Mouse (Mus musculus): ENCODE measurements around the gene Msmp.
"Not testable (repeated sequence)": the region's sequence is repeated elsewhere in the genome, so short reads cannot be mapped to it uniquely, and the experiment has no call there.

The Msmp gene

GRCm38 (mm10) chr4:43584444-43585416 lies at the start of gene Msmp:
TSS of gene Msmp (minus strand) at chr4:43584494.
- no peak for DNase-seq

- DNase-seq, result no peak
Observed at GRCm38 (mm10) chr4:43633736-43634135, 49.4 kb upstream of the Msmp start.

- DNase-seq, result no peak
Observed at GRCm38 (mm10) chr4:43633296-43633695, 49.0 kb upstream of the Msmp start.

GRCm38 (mm10) chr4:43631956-43632920 lies 47.9 kb upstream of the Msmp start:
- peak; percentile 53 to 69 for DNase-seq

GRCm38 (mm10) chr4:43631046-43631955 lies 47.0 kb upstream of the Msmp start, which contains the start of gene Npr2:
TSS of gene Npr2 (plus strand) at chr4:43631935.
- DNase-seq, result peak; percentile 65 to 78

- peak in 1 of 2 experiments; percentile 13 for DNase-seq
Observed at GRCm38 (mm10) chr4:43630671-43631045, 46.4 kb upstream of the Msmp start.

GRCm38 (mm10) chr4:43630030-43630581 lies 45.8 kb upstream of the Msmp start:
- DNase-seq, result peak; percentile 90 to 91

- peak; percentile 48 to 54 for DNase-seq
Observed at GRCm38 (mm10) chr4:43629106-43629817, 45.0 kb upstream of the Msmp start.

- DNase-seq, result no peak
Observed at GRCm38 (mm10) chr4:43620146-43620778, 36.0 kb upstream of the Msmp start.

- DNase-seq, result no peak
Observed at GRCm38 (mm10) chr4:43613060-43613730, 28.9 kb upstream of the Msmp start.

- DNase-seq, result no peak
Observed at GRCm38 (mm10) chr4:43612534-43612933, 28.2 kb upstream of the Msmp start.

- DNase-seq, result no peak
Observed at GRCm38 (mm10) chr4:43604751-43605685, 20.7 kb upstream of the Msmp start.

GRCm38 (mm10) chr4:43604099-43604498 lies 19.8 kb upstream of the Msmp start:
- no peak for DNase-seq

GRCm38 (mm10) chr4:43600195-43600934 lies 16.1 kb upstream of the Msmp start:
- DNase-seq, result no peak

GRCm38 (mm10) chr4:43598650-43599380 lies 14.5 kb upstream of the Msmp start:
- DNase-seq, result no peak

GRCm38 (mm10) chr4:43598200-43598599 lies 13.9 kb upstream of the Msmp start:
- no peak for DNase-seq

GRCm38 (mm10) chr4:43596597-43596996 lies 12.3 kb upstream of the Msmp start:
- DNase-seq, result not testable (repeated sequence)
